Mouse (Mus musculus) G1E (cell line): ENCODE data around the gene Tmem208. TPM values are rescaled to one million over a fixed set of nuclear protein-coding genes. Genes with fewer than 3 reads are reported as not detected.

Source experiments
- ATAC-seq: 2 replicates; pipeline ENCODE4 v1.8.0; 2016; ENCODE audit warnings: mild to moderate bottlenecking; ENCODE audit not compliant: insufficient number of reproducible peaks, poor library complexity, low FRiP score, severe bottlenecking; ENCODE audit errors: extremely low read depth
- DNase-seq: peaks from one replicate; pipeline ENCODE4 v3.0.0; 2012; ENCODE audit warnings: low spot score
- H3K27me3 ChIP-seq: 2 replicates; pipeline ENCODE4 v1.6.1; 2012; ENCODE audit warnings: mild to moderate bottlenecking, low read length, inconsistent platforms; ENCODE audit not compliant: insufficient read depth
- H3K36me3 ChIP-seq: replicated peaks from 2 replicates; pipeline ENCODE3; 2012; ENCODE audit warnings: mild to moderate bottlenecking, inconsistent platforms
- H3K4me1 ChIP-seq: 2 replicates; pipeline ENCODE4 v1.6.1; 2012; ENCODE audit warnings: low read depth, low read length, inconsistent platforms, mixed read lengths; ENCODE audit not compliant: insufficient read depth
- H3K4me3 ChIP-seq: 2 replicates; pipeline ENCODE4 v1.5.1; 2012; ENCODE audit warnings: low read depth, mild to moderate bottlenecking, inconsistent platforms, low read length, moderate library complexity, mixed read lengths
- H3K9me3 ChIP-seq: replicated peaks from 2 replicates; pipeline ENCODE4 v1.6.1; 2012; ENCODE audit warnings: inconsistent platforms
- CTCF ChIP-seq: IDR thresholded peaks from 2 replicates; pipeline ENCODE4 v1.5.1; 2012; ENCODE audit warnings: low read depth, low read length, inconsistent platforms, mixed read lengths
- GATA1 ChIP-seq: IDR thresholded peaks from 2 replicates; pipeline ENCODE4 v1.6.1; 2012; ENCODE audit warnings: borderline replicate concordance, low read length, inconsistent platforms, mixed read lengths
- GATA2 ChIP-seq: IDR thresholded peaks from 2 replicates; pipeline ENCODE4 v1.6.1; 2012; ENCODE audit warnings: low read depth, low read length, inconsistent platforms, borderline replicate concordance
- POLR2AphosphoS5 ChIP-seq: IDR thresholded peaks from 2 replicates; pipeline ENCODE4 v1.6.1; 2012; ENCODE audit warnings: low read depth, low read length, inconsistent platforms; ENCODE audit not compliant: insufficient replicate concordance
- TAL1 ChIP-seq: conservative IDR thresholded peaks from 2 replicates; pipeline ENCODE4 v1.6.1; 2012; ENCODE audit warnings: low read depth, low read length, inconsistent platforms, mixed read lengths
- polyA plus RNA-seq: library from polyadenylated mRNA; stranded (reverse); fragments of >175 nt; gene quantifications from 2 replicates; pipeline ENCODE4 v1.2.3, GENCODE M21; 2012
- total RNA-seq, 2 experiments: library from RNA; stranded (forward) in 1 of 2; stranded (reverse) in 1 of 2; fragments of 200-1000 nt in 1 of 2; fragments of >200 nt in 1 of 2; fragmentation: Nextera tagmentation in 1 of 2; gene quantifications; 2 replicates each; pipeline ENCODE4 v1.2.3; 2014 to 2017

Gene Tmem208
- total and polyA plus RNA-seq, 3 experiments, result 25.2 to 37.8 (median 35.5) TPM

GRCm38 (mm10) chr8:105312891-105313481, 13.2 kb upstream of the Tmem208 start:
- Histone ChIP-seq H3K36me3 (peaks cover 98% of the 10 kb centered on the region), H3K27me3 (no peaks in the 10 kb centered on the region), H3K9me3 (no peaks in the 10 kb centered on the region), H3K4me3 (no peak overlapping the region), H3K4me1 (peaks cover 14% of the 10 kb centered on the region)
- DNase-seq, result no peak
- no peak for ATAC-seq
- TF ChIP-seq GATA1 (no peak), POLR2AphosphoS5 (no peak), CTCF (no peak), GATA2 (no peak), TAL1 (no peak)

GRCm38 (mm10) chr8:105313622-105314402, 12.3 kb upstream of the Tmem208 start:
- H3K4me3 ChIP-seq, result no peak overlapping the region
- H3K4me1 ChIP-seq, result peaks cover 14% of the 10 kb centered on the region
- H3K27me3 ChIP-seq, result no peaks in the 10 kb centered on the region
- no peaks in the 10 kb centered on the region for H3K9me3 ChIP-seq
- TF ChIP-seq GATA2, result no peak
- no peak for TF ChIP-seq POLR2AphosphoS5
- no peak for TF ChIP-seq GATA1
- TF ChIP-seq CTCF, result no peak
- no peak for TF ChIP-seq TAL1
- DNase-seq (no peak), ATAC-seq (no peak)
- peaks cover 98% of the 10 kb centered on the region for H3K36me3 ChIP-seq

- Histone ChIP-seq H3K4me1 (peaks cover 18% of the 10 kb centered on the region), H3K27me3 (no peaks in the 10 kb centered on the region), H3K36me3 (peaks cover 98% of the 10 kb centered on the region), H3K4me3 (no peak overlapping the region), H3K9me3 (no peaks in the 10 kb centered on the region)
- ATAC-seq (no peak), DNase-seq (no peak)
- TF ChIP-seq GATA2 (no peak), GATA1 (no peak), TAL1 (no peak), POLR2AphosphoS5 (no peak), CTCF (no peak)
Observed at GRCm38 (mm10) chr8:105315073-105315769, 10.9 kb upstream of the Tmem208 start.

DNA sequence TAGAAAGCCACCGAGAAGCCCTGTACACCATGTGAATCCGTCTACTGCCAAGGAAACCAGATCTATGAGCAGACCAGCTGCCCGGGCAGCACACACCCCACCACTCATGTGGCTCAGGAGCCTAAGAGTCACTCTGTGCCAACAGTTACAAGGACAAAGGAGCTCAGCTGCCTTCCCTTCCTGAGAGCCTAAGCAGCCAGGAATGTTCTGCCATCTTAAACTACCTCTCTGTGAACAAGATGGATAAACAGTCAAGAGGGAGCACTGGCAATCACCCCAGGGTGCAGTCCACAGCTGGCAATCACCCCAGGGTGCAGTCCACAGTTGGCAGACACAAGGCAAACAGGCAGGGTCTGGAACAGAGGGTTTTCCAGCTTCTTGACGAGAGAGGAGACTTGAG, 8.2 kb upstream of the Tmem208 start:
- no peak for DNase-seq
- peaks cover 87% of the 10 kb centered on the region for H3K36me3 ChIP-seq
- TF ChIP-seq GATA2 (no peak), POLR2AphosphoS5 (no peak), CTCF (no peak), TAL1 (no peak), GATA1 (no peak)
- no peaks in the 10 kb centered on the region for H3K27me3 ChIP-seq
- no peak for ATAC-seq
- no peaks in the 10 kb centered on the region for H3K9me3 ChIP-seq
- peaks cover 10% of the 10 kb centered on the region for H3K4me1 ChIP-seq
- H3K4me3 ChIP-seq, result no peak overlapping the region

- no peak for DNase-seq
- H3K9me3 ChIP-seq, result no peaks in the 10 kb centered on the region
- H3K36me3 ChIP-seq, result peaks cover 86% of the 10 kb centered on the region
- H3K27me3 ChIP-seq, result no peaks in the 10 kb centered on the region
- H3K4me1 ChIP-seq, result peaks cover 17% of the 10 kb centered on the region
- TF ChIP-seq GATA1 (no peak), TAL1 (no peak), CTCF (no peak), POLR2AphosphoS5 (no peak), GATA2 (no peak)
- H3K4me3 ChIP-seq, result no peak overlapping the region
- ATAC-seq, result no peak
Observed at GRCm38 (mm10) chr8:105318662-105319190, 7.4 kb upstream of the Tmem208 start.
